Mouse (Mus musculus): ENCODE results near the gene Sort1.
A peak's percentile ranks its signal among the peaks of the same experiment; 100 is the strongest.

Gene Sort1

GRCm38 (mm10) chr3:108294398-108294797, 10.5 kb downstream of the Sort1 start:
- DNase-seq (ENCODE audit: extremely low read depth, insufficient read length, low spot score) = no peak

GRCm38 (mm10) chr3:108295379-108296219, 11.7 kb downstream of the Sort1 start:
- no peak for DNase-seq (ENCODE audit: extremely low read depth, insufficient read length, low spot score)

- DNase-seq (ENCODE audit: extremely low read depth, insufficient read length, low spot score) = no peak
These were observed 12.6 kb downstream of the Sort1 start for GRCm38 (mm10) chr3:108296220-108297049.

GRCm38 (mm10) chr3:108297050-108297419, 13.2 kb downstream of the Sort1 start:
- no peak for DNase-seq (ENCODE audit: extremely low read depth, insufficient read length, low spot score)

- DNase-seq (ENCODE audit: extremely low read depth, insufficient read length, low spot score) = no peak
These were observed 14.0 kb downstream of the Sort1 start for GRCm38 (mm10) chr3:108297603-108298553.

GRCm38 (mm10) chr3:108300455-108301030, 16.7 kb downstream of the Sort1 start:
- no peak for DNase-seq (ENCODE audit: extremely low read depth, insufficient read length, low spot score)

- DNase-seq (ENCODE audit: extremely low read depth, insufficient read length, low spot score) = no peak
These were observed 19.8 kb downstream of the Sort1 start for GRCm38 (mm10) chr3:108303683-108304082.

GRCm38 (mm10) chr3:108304747-108305146, 20.9 kb downstream of the Sort1 start:
- no peak for DNase-seq (ENCODE audit: extremely low read depth, insufficient read length, low spot score)

- DNase-seq (ENCODE audit: extremely low read depth, insufficient read length, low spot score) = no peak
These were observed 22.5 kb downstream of the Sort1 start for GRCm38 (mm10) chr3:108306387-108306786.

- no peak for DNase-seq (ENCODE audit: extremely low read depth, insufficient read length, low spot score)
These were observed 23.6 kb downstream of the Sort1 start for GRCm38 (mm10) chr3:108307485-108307884.

- DNase-seq (ENCODE audit: extremely low read depth, insufficient read length, low spot score) = no peak
These were observed 27.0 kb downstream of the Sort1 start for GRCm38 (mm10) chr3:108310921-108311341.

GRCm38 (mm10) chr3:108311688-108312087, 27.8 kb downstream of the Sort1 start:
- DNase-seq (ENCODE audit: extremely low read depth, insufficient read length, low spot score) = no peak

- no peak for DNase-seq (ENCODE audit: extremely low read depth, insufficient read length, low spot score)
These were observed 28.5 kb downstream of the Sort1 start for GRCm38 (mm10) chr3:108312414-108312813.

- DNase-seq (ENCODE audit: extremely low read depth, insufficient read length, low spot score) = no peak
These were observed 29.3 kb downstream of the Sort1 start for GRCm38 (mm10) chr3:108313138-108313537.

GRCm38 (mm10) chr3:108314038-108314675, 30.3 kb downstream of the Sort1 start:
- no peak for DNase-seq (ENCODE audit: extremely low read depth, insufficient read length, low spot score)

- DNase-seq (ENCODE audit: extremely low read depth, insufficient read length, low spot score) = no peak
These were observed 34.6 kb downstream of the Sort1 start for GRCm38 (mm10) chr3:108318517-108318916.

GRCm38 (mm10) chr3:108321671-108322070, 37.8 kb downstream of the Sort1 start:
- no peak for DNase-seq (ENCODE audit: extremely low read depth, insufficient read length, low spot score)

GRCm38 (mm10) chr3:108322136-108322535, 38.3 kb downstream of the Sort1 start:
- DNase-seq (ENCODE audit: extremely low read depth, insufficient read length, low spot score) = no peak

- DNase-seq (ENCODE audit: extremely low read depth, insufficient read length, low spot score) = peak; percentile 17
These were observed 39.1 kb downstream of the Sort1 start for GRCm38 (mm10) chr3:108322962-108323361.

GRCm38 (mm10) chr3:108324837-108325236, 41.0 kb downstream of the Sort1 start:
- DNase-seq (ENCODE audit: extremely low read depth, insufficient read length, low spot score) = no peak
